Mouse (Mus musculus) gastrocnemius, adult 2 months (tissue): ENCODE data around the gene Fam227b. TPM values are rescaled to one million over a fixed set of nuclear protein-coding genes. Genes with fewer than 3 reads are reported as not detected.

Experiments used
- DNase-seq: peaks from one replicate; pipeline ENCODE4 v3.0.0; 2022
- H3K27ac ChIP-seq: fragments of 200-600 bp; 2 replicates; pipeline ENCODE4 v1.8.1; 2022; ENCODE audit warnings: mild to moderate bottlenecking
- H3K4me3 ChIP-seq: fragments of 200-600 bp; 2 replicates; pipeline ENCODE4 v1.8.1; 2022; ENCODE audit warnings: mild to moderate bottlenecking, moderate library complexity
- CTCF ChIP-seq: fragments of 200-600 bp; IDR thresholded peaks from 2 replicates; pipeline ENCODE4 v1.8.1; 2022; ENCODE audit warnings: antibody characterized with exemption, mild to moderate bottlenecking, moderate library complexity
- intact Hi-C: fragments of 180-260 bp; cut with DNase I; formaldehyde crosslinking; loops from one replicate; pipeline ENCODE4 v1.15.1; 2025
- total RNA-seq, 2 experiments: library from RNA; stranded (reverse); gene quantifications; 2 replicates each; pipeline ENCODE4 v1.2.3; 2021

Gene Fam227b
- total RNA-seq, 2 experiments from 2014 or later, result not detected

DNA sequence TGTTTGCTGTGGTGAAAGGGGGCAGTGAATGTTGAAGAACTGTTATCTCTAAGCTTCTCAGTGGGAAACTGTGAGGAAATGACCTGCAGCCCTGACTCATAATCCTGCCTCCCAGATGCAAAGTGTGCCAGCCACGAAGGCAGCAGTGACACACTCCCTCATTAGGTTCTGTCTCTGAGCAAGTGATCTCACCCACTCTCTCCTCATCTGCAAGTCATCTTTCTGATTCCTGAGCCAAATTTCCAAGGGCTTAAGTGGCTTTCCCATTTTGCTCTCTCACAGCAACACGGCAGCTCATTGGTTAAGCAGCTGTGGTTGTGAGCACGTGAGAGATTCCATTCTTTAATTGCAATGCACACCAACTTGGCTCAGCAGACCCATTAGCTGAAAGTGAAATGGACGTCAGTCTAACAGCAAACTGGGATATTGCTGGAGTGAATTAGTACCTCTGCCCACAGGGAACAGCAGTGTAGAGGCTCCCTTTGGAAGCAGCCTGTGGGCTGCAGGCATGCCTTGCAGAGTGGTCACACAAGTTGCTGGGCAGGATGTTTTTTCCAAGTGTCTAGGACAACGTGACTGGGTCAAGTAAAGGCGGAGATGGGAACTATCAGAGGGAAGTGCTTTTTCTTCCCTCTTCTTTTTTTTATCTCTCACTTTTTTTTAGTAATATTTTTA is 210.6 kb downstream of the Fam227b start:
- intact Hi-C loops, result no loop called here
- 0 out of 2 replicates have a peak overlapping the region, but pooled peaks have one; percentile 41 for H3K27ac ChIP-seq
- DNase-seq, result no peak
- no peak for TF ChIP-seq CTCF
- no peak overlapping the region for H3K4me3 ChIP-seq

DNA sequence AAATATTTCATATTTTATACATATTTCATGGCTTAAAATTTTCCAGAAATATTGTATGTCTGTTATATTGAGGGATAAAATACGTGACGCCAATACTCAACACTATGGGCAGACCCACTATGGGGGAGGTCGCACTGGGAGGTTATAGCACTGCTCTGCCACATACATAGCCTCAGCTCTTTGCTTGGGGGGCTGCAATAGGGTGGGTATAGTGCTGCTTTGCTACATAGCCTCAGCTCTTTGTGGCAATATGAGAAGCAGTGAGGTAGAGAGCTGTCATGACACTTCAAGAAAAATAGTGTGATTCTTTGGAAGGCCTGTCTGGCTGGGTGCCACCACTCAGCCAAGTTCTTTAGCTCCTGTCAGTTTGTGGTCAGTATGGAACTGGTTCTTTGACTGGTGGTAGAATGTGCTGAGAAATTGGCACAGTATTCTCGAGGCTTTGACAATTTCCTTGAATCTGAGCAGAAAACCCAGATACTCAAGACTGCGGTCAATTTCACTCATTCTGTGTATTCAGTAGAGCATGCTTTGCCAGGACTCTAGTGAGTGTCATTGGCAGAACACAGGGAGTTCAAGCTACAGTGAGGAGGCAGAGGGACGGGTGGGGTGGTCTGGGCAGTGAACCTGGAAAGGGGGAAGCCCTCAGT is 212.7 kb downstream of the Fam227b start:
- no peak for DNase-seq
- intact Hi-C loops, result no loop called here
- TF ChIP-seq CTCF, result no peak
- no peak overlapping the region for H3K27ac ChIP-seq
- no peak overlapping the region for H3K4me3 ChIP-seq

DNA sequence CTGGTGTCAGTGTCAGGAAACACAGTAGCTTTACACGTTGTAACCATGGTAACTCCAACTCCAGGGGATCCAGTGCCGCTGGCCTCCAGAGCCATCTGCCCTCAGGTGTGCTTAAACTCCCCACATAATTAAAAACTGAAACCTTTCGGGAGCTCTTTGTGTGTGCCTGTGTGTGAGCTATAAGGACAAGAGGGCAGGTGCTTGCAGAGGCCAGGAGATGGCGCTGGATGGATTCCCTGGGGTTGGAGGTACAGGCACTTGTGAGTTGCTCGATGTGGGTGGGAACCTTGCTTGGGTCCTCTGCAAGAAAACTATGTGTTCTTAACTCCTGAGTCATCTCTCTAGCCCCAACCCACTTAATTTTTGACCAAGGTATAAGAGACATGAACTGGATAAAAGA is 215.4 kb downstream of the Fam227b start:
- no peak overlapping the region for H3K27ac ChIP-seq

DNA sequence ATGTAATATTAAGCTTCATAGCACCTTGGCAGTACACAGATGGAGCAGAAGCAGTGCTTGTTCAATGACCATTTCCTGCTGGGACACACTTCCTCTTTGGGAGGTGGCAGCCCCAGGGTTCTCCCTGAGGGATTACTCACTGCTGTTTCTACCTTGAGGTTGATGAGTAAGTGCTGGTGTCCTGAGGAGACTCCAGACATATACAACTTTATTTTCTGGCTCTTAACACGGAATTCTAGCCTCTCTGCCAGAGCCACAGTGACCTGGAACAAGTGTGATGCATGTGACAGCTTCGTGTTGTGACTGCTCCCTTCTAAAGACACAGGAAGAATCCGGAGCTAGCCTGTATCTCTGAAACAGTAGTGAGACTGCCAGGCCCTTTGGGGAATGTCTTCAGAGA is 217.8 kb downstream of the Fam227b start:
- TF ChIP-seq CTCF, result no peak

More for the DNA sequence above, 215.4 kb downstream of the Fam227b start:
- DNase-seq, result no peak
- no peak for TF ChIP-seq CTCF
- no peak overlapping the region for H3K4me3 ChIP-seq
- intact Hi-C loops, result no loop called here

More for the DNA sequence above, 217.8 kb downstream of the Fam227b start:
- intact Hi-C loops, result no loop called here
- no peak overlapping the region for H3K4me3 ChIP-seq
- H3K27ac ChIP-seq, result no peak overlapping the region
- DNase-seq, result no peak

Other genes with a start within 250 kb of the Fam227b start
- 1 to 10 TPM; 4.2 TPM for gene Fgf7, start 117.3 kb downstream of the Fam227b start, total RNA-seq
- gene Dtwd1, start 137 bp upstream of the Fam227b start, total RNA-seq, result 1 to 10 TPM; 5.8 TPM
- gene Gm17555, start 63.1 kb upstream of the Fam227b start, total RNA-seq, result not detected